Mouse (Mus musculus) kidney, adult 8-10 months (tissue): ENCODE data around the gene Treml4.

ENCODE experiments used
- DNase-seq, 2 experiments: peaks; one replicate each; pipeline ENCODE4 v3.0.0; 2022

The Treml4 gene

GRCm38 (mm10) chr17:48263741-48264362, at the start of gene Treml4:
Gene Treml4 (plus strand): TSS chr17:48264295.
- no peak for DNase-seq

- DNase-seq = no peak
Observed at GRCm38 (mm10) chr17:48215429-48215828, 48.7 kb upstream of the Treml4 start.

GRCm38 (mm10) chr17:48230680-48231079, 33.4 kb upstream of the Treml4 start:
- no peak for DNase-seq

- no peak for DNase-seq
Observed at GRCm38 (mm10) chr17:48232518-48232917, 31.6 kb upstream of the Treml4 start, which contains the start of gene Trem1. Gene Trem1 (plus strand): TSS chr17:48232768.

GRCm38 (mm10) chr17:48233789-48234188, 30.3 kb upstream of the Treml4 start:
- no peak for DNase-seq

- DNase-seq = no peak
Observed at GRCm38 (mm10) chr17:48234550-48234949, 29.5 kb upstream of the Treml4 start.

- DNase-seq = no peak
Observed at GRCm38 (mm10) chr17:48235773-48236370, 28.2 kb upstream of the Treml4 start.

GRCm38 (mm10) chr17:48237621-48238020, 26.5 kb upstream of the Treml4 start:
- DNase-seq = no peak

- no peak for DNase-seq
Observed at GRCm38 (mm10) chr17:48247221-48247928, 16.7 kb upstream of the Treml4 start, which contains the start of gene Trem3. Gene Trem3 (plus strand): TSS chr17:48247777.

GRCm38 (mm10) chr17:48249039-48249438, 15.1 kb upstream of the Treml4 start:
- no peak for DNase-seq

- DNase-seq = no peak
Observed at GRCm38 (mm10) chr17:48249501-48249900, 14.6 kb upstream of the Treml4 start.

GRCm38 (mm10) chr17:48250631-48251030, 13.5 kb upstream of the Treml4 start:
- DNase-seq = no peak

- DNase-seq = no peak
Observed at GRCm38 (mm10) chr17:48256575-48256974, 7.5 kb upstream of the Treml4 start.

- DNase-seq = no peak
Observed at GRCm38 (mm10) chr17:48261868-48262267, 2.2 kb upstream of the Treml4 start.

GRCm38 (mm10) chr17:48264662-48265061, 567 bp downstream of the Treml4 start:
- DNase-seq = no peak

GRCm38 (mm10) chr17:48266138-48266537, 2.0 kb downstream of the Treml4 start:
- no peak for DNase-seq

- no peak for DNase-seq
Observed at GRCm38 (mm10) chr17:48266610-48267304, 2.7 kb downstream of the Treml4 start.

GRCm38 (mm10) chr17:48267591-48267990, 3.5 kb downstream of the Treml4 start:
- DNase-seq = no peak

- DNase-seq = no peak
Observed at GRCm38 (mm10) chr17:48268276-48268675, 4.2 kb downstream of the Treml4 start.

GRCm38 (mm10) chr17:48269833-48270232, 5.7 kb downstream of the Treml4 start:
- DNase-seq = no peak

- no peak for DNase-seq
Observed at GRCm38 (mm10) chr17:48272158-48272557, 8.1 kb downstream of the Treml4 start.

GRCm38 (mm10) chr17:48272598-48272997, 8.5 kb downstream of the Treml4 start:
- no peak for DNase-seq

- no peak for DNase-seq
Observed at GRCm38 (mm10) chr17:48274098-48274497, 10.0 kb downstream of the Treml4 start.
